ENCODE assay signal across 16 mouse cellular contexts in the genomic region with DNA sequence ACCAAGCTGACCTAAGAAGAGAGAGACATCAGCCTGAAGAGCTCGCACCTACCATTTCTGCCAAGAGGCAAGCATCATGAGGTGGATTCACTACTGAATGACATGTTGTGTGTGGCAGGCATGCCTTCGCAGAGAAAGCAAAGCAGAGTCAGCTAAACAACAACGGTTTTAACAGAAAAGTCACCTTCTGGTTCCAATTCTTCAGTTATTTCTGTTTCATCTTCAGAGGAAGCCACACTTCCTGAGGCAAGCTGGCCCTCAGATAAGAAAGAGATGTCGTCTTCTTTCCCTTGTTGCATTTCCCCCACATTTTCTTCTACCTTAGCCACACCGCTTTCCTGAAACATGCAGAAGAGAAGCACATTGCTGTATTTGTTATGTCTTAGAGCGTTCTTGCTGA. TPM values are rescaled to one million over a fixed set of nuclear protein-coding genes. Genes with fewer than 3 reads are reported as not detected.
DNase-seq lines count a peak whose midpoint lies in the region; ATAC-seq lines count a peak whose summit lies in the region.
"Had no signal": no experiment of that assay in that cellular context is flagged by ENCODE, and none has a peak within 500 bp of the region (broad histone marks: within the 10 kb centered on the region; RNA-seq: fewer than 3 reads in every experiment).

No protein-coding gene starts in this region.

- H3K27me3 ChIP-seq in megakaryocyte, embryonic 14.5 days (replicated peaks) = no peaks in the 10 kb centered on the region
- H3K27me3 ChIP-seq: embryonic facial prominence, embryonic 12.5 days; forebrain, embryonic 15.5 days; heart, embryonic 12.5 days; hindbrain, embryonic 15.5 days had no signal

- H3K36me3 ChIP-seq in megakaryocyte, embryonic 14.5 days (replicated peaks; ENCODE audit: low read length) = peaks cover 23% of the 10 kb centered on the region

- peaks cover 18% of the 10 kb centered on the region for H3K4me1 ChIP-seq in megakaryocyte, embryonic 14.5 days
- H3K4me1 ChIP-seq: embryonic facial prominence, embryonic 12.5 days; forebrain, embryonic 15.5 days; heart, embryonic 12.5 days; hindbrain, embryonic 15.5 days had no signal

- DNase-seq in 416B (ENCODE audit: low read depth) = peak; percentile 88
- peak; percentile 32 for DNase-seq in thymus, postnatal 4 days
- no peak for DNase-seq in urinary bladder, postnatal 10 days (ENCODE audit: low spot score)
- DNase-seq in spleen, postnatal 14 days (ENCODE audit: low spot score in 2 of 2) = no peak
- DNase-seq: adrenal gland, adult 8-10 months; adrenal gland, postnatal 36 days; cerebellum, adult 8-10 months; cerebellum, postnatal 14 days; gastrocnemius, postnatal 10 days had no signal

- peak overlapping the region; percentile 72 for H3K4me3 ChIP-seq in megakaryocyte, embryonic 14.5 days (replicated peaks)
- H3K4me3 ChIP-seq: embryonic facial prominence, embryonic 12.5 days; forebrain, embryonic 15.5 days; heart, embryonic 12.5 days; hindbrain, embryonic 15.5 days had no signal

- no peak for ATAC-seq in megakaryocyte, adult 5-6 weeks (ENCODE audit: poor library complexity, severe bottlenecking)
- ATAC-seq in granulocyte monocyte progenitor cell, adult 5-6 weeks (replicated peaks; ENCODE audit: poor library complexity, severe bottlenecking) = peak; percentile 52
- ATAC-seq: forebrain, embryonic 15.5 days had no signal

- H3K9me3 ChIP-seq in megakaryocyte, embryonic 14.5 days = no peaks in the 10 kb centered on the region
- H3K9me3 ChIP-seq: embryonic facial prominence, embryonic 12.5 days; forebrain, embryonic 15.5 days; heart, embryonic 12.5 days; hindbrain, embryonic 15.5 days had no signal

RNA-seq across cellular contexts. Expression of a gene that starts 51.2 kb away (rescaled TPM):
- polyA plus RNA-seq in megakaryocyte, embryonic 14.5 days (2012; ENCODE audit: insufficient read depth, low replicate concordance) = 3.2 TPM in 1 of 2 replicates, not detected in the other
- total RNA-seq in megakaryocyte, adult 5-6 weeks (2015) = 10.8 and 11.3 TPM in 2 replicates
- total RNA-seq in megakaryocyte, adult 5-6 weeks (2017) = 14.1 and 15.0 TPM in 2 replicates
- total RNA-seq in granulocyte monocyte progenitor cell, adult 5-6 weeks (2014; fragmentation: Nextera tagmentation) = 7.7 and 10.4 TPM in 2 replicates
- 10.3 and 10.7 TPM in 2 replicates for total RNA-seq in granulocyte monocyte progenitor cell, adult 5-6 weeks (2017)

Comparison
In these comparisons a context has a peak if more than half of its experiments do, and no peak if none do; other contexts are left out.
1. DNase-seq: peak in 416B (single experiment) and thymus, postnatal 4 days (single experiment); none in urinary bladder, postnatal 10 days (single experiment) and spleen, postnatal 14 days (0 of 2).